Mouse (Mus musculus): ENCODE data around the gene Art3.
"Not testable (repeated sequence)": the region's sequence is repeated elsewhere in the genome, so short reads cannot be mapped to it uniquely, and the experiment has no call there.

Gene Art3

GRCm38 (mm10) chr5:92340606-92341005, 9.0 kb downstream of the Art3 start:
- DNase-seq = no peak

DNA sequence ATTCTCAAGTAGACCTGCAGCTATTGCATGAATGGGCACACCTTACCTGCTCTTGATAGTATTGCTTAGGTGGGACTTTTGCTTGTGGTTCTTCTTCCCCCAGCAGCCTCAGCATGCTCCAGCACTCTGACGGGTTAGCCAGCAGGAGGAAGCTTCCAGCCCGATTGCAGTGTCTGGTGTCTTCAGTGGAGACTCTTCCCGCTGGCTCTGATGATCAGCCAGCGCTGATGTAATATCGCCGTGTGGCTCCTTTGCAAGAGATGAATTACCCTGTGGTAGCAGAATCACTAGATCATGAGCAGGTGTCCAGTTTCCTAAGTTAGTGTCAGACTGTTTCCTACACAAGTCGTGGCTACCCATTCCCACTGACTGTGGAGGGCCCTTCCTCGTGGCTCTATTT, 13.4 kb downstream of the Art3 start:
- DNase-seq = no peak

- peak; percentile 63 to 64 for DNase-seq
Observed at GRCm38 (mm10) chr5:92348794-92349413, 17.3 kb downstream of the Art3 start, which contains the start of gene Cxcl10. Gene Cxcl10, minus strand, starts transcription at chr5:92348889.

DNA sequence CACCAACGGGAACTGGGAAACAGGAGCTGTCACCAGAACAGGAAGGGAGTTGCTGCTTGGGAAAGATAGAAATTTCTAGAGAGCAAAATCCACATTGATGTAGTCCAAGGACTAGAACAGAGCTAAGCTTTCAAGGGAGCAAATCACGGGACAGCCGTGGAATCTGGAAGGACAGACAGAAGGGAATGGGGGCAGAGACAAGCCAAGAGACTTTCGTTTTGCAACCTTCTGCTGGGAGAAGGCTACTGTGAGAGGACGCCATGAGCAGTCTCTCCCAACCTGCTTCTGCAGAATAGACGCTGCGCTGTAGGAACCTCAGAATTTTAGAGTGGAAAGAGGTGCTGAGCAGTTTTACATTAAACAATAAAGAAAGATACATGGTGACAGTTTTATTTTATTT, 18.1 kb downstream of the Art3 start:
- DNase-seq = no peak

DNA sequence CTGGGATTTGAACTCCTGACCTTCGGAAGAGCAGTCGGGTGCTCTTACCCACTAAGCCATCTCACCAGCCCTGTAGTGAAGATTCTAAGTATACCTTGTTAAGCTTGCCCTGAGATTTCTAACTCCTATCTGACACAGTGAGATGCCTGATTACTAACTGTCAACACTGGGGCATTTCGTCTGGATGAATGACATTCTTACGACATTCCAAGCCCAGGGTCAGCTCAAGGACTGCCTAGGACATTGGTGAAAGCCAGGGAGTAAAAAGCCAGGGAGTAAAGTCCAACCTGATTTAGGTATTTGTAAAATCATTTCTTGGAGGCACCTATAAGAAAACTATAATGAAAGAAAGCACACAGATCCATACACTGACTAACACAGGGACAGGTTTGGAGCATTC, 21.1 kb downstream of the Art3 start:
- not testable (repeated sequence) for DNase-seq

- DNase-seq = peak; percentile 38 to 51
Observed at GRCm38 (mm10) chr5:92353517-92353916, 21.9 kb downstream of the Art3 start.

- DNase-seq = no peak
Observed at GRCm38 (mm10) chr5:92358033-92358432, 26.4 kb downstream of the Art3 start.

- no peak for DNase-seq
Observed at GRCm38 (mm10) chr5:92358767-92359455, 27.3 kb downstream of the Art3 start.

- no peak for DNase-seq
Observed at GRCm38 (mm10) chr5:92363179-92363578, 31.6 kb downstream of the Art3 start.

- DNase-seq = no peak
Observed at GRCm38 (mm10) chr5:92364011-92364410, 32.4 kb downstream of the Art3 start.

GRCm38 (mm10) chr5:92365146-92365705, 33.6 kb downstream of the Art3 start:
- no peak for DNase-seq

GRCm38 (mm10) chr5:92366565-92366964, 34.9 kb downstream of the Art3 start:
- DNase-seq = no peak

DNA sequence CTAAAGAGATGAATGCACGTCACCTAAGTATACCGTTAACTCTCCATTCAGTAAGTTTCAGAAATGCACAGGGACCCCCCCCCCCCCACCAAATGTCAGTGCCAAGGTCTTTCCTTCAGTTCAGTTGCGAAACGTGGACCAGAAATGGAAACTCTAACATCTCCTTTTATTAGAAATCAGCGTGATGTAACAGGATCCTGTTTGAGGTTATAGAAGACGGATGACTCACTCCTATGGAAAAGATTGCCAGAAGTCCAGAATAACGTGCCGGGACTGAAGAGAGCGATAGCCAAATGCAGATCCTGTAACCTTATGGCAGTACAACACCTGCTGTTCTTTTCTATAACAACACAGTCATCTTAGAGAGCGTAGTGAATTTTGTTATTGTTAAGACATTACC, 36.8 kb downstream of the Art3 start:
- peak in 1 of 2 experiments; percentile 24 for DNase-seq

DNA sequence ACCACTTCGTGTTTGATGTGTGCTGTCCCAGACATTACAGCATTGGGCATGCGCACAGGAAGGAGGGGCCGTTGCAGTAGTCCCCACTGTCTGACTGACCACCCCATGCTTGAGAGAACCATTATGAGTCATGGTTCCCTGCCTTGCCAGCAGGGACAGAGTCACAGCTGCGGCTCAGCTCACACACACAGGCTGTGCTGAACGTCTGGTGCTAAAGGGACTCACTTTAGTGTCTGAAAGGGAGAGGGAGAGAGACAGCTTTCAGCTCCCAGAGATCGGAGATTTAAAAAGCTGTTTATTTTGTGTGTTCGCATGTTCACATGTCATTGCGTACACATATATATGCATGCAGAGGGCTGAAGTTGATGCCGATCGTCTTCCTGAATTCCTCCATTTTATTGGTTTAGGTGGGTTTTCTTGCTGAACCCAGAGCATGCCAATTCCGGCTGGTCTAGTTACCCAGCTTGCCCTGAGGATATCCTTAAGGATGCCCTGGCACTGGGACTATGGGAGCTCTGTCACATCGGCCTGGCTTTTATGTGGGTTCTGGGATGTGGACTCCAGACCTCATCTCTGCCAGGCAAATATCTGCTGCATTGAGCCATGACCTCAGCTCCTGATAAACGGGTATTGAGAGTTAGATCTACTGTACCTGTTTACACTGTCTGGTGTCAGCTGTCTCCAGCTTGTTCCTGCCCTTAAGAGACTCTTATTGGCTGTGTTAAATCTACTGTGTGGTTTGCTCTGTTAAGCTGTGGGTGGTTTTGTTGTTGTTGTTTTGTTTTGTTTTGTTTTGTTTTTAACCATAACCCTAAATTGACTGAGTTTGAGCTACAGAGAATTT, 37.7 kb downstream of the Art3 start:
- DNase-seq = peak in 1 of 2 experiments; percentile 31

- no peak for DNase-seq
Observed at GRCm38 (mm10) chr5:92370392-92370791, 38.8 kb downstream of the Art3 start.

- DNase-seq = no peak
Observed at GRCm38 (mm10) chr5:92370891-92371290, 39.3 kb downstream of the Art3 start.

DNA sequence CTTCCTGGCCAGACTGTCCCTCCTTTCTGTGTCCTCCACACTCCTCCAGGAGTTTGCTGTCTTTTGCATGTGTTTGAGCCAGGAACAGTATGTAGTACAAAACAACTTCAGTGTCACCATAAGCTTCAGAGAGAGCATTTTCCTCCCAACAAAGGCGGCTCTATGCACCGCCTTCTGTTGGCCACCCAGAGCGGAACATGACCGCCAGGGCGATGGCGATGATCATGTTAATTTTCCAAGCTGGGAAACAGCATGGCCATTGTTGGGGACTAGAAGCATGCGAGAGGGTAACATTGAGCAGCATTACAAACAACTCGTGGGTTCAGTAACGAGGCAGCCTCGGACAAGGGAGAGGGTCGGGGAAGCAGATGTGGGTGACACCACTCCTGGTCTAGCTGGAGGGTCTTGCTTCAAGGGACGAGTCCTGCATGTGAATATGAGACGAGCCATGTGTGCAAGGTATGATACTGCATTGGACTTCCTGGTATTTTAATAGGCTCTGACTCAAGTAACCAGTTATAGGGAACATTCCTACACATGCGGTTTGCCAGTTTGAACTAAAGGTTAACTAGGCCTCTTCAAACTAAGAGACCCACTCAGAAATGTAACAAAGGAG, 39.8 kb downstream of the Art3 start:
- no peak for DNase-seq

DNA sequence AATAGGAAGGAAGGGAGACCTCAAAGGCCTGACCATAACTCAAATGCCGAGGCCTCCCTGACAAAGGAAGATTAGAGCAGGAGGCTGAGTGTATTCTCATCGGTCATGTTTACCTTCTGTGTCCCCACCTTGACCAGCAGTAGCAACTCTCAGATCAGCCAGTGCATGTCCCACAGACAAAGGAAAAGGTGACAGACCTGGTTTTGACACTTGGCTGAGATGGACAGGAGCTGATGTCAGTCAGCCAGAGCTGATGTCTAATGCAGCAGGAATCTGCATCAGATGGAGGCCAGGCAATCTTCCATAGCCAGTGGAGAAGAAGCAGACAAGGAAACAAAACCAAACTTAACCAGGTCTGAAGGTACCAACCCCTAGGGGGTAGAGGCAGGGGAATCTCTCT, 41.0 kb downstream of the Art3 start:
- DNase-seq = no peak

DNA sequence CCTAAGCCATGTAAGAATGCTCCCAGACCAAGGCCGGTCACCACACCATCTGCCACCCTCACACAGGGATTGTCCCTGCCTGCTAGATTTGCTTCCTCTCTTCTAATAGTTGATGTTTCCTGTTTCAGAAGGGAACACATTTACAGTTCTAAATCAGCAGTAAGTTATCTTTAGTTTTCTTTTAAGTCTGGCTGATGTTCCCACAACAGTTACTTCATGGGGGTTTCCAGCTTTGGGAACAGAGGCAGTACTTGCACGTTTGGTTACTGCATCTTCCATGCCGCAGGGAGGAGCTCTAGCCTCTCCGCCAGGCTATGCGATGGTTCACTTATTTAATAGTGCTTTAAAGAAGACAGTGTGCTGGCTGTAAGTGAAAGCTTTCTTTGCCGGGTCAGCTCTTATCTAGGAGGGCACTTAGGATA, 43.1 kb downstream of the Art3 start:
- peak in 1 of 2 experiments; percentile 26 for DNase-seq

DNA sequence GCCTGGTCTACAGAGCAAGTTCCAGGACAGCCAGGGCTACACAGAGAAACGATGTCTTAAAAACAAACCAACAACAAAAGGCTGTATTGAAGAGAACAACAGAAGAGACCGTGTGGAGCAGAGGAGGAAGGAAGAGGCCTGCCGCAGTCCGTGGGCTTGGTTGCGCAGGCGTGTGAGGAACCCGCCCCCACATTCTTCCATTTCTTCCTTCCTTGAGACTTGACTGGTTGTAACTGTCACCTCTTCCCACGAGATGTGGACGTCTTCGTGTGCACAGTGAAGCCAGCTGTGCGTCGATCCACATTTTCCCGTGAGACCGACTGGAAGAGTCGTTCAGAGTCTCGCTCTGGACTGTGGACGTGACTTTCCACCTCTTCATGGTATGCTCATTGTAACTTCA, 43.7 kb downstream of the Art3 start:
- DNase-seq = peak in 1 of 2 experiments; percentile 36

- no peak for DNase-seq
Observed at GRCm38 (mm10) chr5:92376795-92377405, 45.3 kb downstream of the Art3 start.
